Mouse (Mus musculus): ENCODE data around the gene Brix1.

DNA sequence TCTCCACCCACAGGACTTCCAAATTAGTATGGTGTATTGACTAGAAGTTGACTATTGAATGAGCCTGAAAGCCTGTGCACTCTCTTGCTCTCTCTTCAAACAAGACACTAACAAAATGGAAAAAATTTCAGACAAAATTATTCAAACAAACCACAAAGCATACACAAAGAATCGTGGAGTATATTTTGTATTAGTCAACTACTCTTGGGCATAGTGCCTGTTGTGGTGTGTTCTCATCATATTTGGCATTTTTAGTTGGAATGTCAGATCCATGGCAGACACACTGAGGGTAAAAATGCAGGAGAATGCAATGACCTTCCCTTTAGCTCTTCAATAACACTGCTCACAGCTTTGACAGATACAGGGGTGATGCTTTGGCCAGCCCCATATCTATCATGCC, 40.1 kb upstream of the Brix1 start:
- TF ChIP-seq EP300 (IDR thresholded peaks at IDR 0.05; ENCODE audit: low read length), result no peak
- TF ChIP-seq MAZ (IDR thresholded peaks at IDR 0.05; ENCODE audit: low read depth, low read length), result no peak
- no peak for TF ChIP-seq USF2 (conservative IDR thresholded peaks at IDR 0.05; ENCODE audit: low read depth, low read length)
- no peak for TF ChIP-seq POLR2A (IDR thresholded peaks at IDR 0.05; ENCODE audit: low read depth, low read length)
- no peak for TF ChIP-seq CTCF (conservative IDR thresholded peaks at IDR 0.05 in 1 of 2, IDR thresholded peaks at IDR 0.05 in 1 of 2; ENCODE audit: low read depth in 2 of 2, low read length in 2 of 2)
- TF ChIP-seq CHD1 (IDR thresholded peaks at IDR 0.05; ENCODE audit: low read depth, low read length), result no peak
